Mouse (Mus musculus): Measurements from ENCODE around the gene Slitrk5.
"Not testable (repeated sequence)": the region's sequence is repeated elsewhere in the genome, so short reads cannot be mapped to it uniquely, and the experiment has no call there.

Slitrk5 gene

GRCm38 (mm10) chr14:111674664-111675147 lies at the start of gene Slitrk5:
Slitrk5 (plus strand) TSS chr14:111675097.
- DNase-seq (ENCODE audit: low spot score), result peak; percentile 34

- no peak for DNase-seq (ENCODE audit: low spot score)
Observed at GRCm38 (mm10) chr14:111672942-111673341, 2.0 kb upstream of the Slitrk5 start.

DNA sequence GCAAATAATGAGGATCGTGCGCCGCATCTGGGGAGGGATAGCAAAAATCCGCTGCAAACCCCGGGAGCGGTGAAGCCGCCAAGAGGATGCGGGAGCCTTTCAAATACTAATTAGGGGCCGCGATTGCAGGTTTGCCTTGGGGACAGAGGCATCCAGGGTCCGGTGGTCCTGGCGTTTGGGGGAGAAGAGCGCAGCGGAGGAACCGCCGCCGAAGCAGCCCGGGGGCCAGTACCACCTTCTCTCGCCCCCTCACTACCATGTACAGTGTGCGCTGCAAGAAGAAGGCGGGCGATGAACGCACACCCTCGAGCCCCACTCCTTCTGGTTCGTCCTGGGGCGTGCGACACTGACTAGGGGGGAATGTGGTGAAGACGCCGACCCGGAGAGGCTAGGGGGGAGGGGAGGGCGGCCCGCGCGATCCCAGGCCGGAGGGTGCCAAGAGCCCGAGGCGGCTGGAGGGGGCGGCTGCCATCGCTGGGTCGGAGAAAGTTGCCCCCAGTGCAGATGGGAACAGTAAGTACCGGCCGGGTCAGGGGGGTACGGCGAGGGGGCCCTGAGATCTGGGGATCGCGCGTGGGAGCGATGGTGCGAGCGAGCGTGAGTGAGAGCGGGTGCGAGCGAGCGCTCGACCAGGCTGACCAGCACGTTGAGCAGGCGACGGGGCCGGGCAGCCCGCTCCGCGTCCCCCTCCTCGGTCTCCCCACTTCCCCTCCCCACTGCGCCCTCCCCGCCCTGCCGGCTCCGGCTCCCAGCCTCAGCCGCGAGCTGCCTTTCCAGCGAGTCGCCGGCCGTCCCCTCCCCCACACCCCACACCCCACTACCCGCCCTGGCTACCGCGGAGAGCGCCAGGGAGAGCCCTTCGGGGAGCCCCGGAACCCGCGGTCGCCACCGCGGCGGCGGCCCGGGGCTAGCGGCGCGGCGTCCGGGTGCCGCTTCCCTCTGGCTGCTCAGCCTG lies 591 bp downstream of the Slitrk5 start:
- no peak for DNase-seq (ENCODE audit: low spot score)

DNA sequence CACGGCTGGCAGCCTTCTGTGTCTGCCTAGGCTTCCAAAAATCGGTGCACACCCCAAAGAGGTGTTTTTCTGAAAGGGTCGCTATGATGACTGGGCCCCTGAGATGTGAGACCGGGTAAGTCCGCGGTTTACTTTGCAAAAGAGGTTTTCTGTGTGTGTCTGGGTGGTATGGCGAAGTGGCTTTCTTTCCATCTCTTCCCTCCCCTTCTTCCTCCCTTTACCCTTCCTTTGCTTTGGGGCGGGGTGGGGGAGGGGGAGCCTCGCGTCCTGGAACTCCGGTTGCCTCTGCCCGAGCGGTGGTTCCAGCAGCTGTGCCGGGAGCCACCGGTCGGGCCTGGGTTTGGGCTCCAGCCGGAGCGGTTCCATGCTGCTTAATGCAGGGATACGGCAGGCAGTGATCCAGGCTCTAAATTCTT lies 1.3 kb downstream of the Slitrk5 start:
- no peak for DNase-seq (ENCODE audit: low spot score)

DNA sequence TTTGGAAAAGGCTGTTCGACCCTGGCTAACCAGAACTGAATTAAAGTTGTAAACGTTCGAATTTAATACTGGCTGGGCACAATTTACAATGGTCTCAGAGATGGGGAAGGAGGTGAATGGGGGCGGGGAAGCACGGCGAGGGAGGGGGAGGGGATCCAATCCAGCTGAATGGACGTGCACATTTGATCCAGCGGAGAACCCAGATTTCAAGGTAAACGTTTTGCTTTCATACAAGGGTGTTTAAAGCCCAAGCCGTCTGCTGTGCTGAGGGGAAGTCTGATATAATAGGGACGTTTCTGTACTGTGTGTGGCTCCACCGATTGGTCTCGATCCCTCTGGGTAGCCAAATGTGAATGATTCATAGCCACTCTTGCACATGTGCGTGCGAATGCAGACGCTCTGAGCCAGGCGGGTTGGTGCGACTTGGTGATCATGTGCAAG lies 2.0 kb downstream of the Slitrk5 start:
- DNase-seq (ENCODE audit: low spot score), result no peak

- no peak for DNase-seq (ENCODE audit: low spot score)
Observed at GRCm38 (mm10) chr14:111677361-111678070, 2.6 kb downstream of the Slitrk5 start.

GRCm38 (mm10) chr14:111680271-111680670 lies 5.4 kb downstream of the Slitrk5 start:
- no peak for DNase-seq (ENCODE audit: low spot score)

DNA sequence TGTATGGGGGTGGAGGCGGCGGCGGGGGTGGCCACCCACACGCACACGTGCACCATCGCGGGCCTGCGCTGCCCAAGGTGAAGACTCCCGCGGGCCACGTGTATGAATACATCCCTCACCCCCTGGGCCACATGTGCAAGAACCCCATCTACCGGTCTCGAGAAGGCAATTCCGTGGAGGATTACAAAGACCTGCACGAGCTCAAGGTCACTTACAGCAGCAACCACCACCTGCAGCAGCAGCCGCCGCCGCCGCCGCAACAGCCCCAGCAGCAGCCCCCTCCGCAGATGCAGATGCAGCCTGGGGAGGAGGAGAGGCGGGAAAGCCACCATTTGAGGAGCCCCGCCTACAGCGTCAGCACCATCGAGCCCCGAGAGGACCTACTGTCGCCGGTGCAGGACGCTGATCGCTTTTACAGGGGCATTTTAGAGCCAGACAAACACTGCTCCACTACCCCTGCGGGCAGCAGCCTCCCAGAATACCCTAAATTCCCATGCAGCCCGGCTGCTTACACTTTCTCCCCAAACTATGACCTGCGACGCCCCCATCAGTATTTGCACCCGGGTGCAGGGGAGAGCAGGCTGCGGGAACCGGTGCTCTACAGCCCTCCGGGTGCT lies 6.3 kb downstream of the Slitrk5 start:
- no peak for DNase-seq (ENCODE audit: low spot score)

DNA sequence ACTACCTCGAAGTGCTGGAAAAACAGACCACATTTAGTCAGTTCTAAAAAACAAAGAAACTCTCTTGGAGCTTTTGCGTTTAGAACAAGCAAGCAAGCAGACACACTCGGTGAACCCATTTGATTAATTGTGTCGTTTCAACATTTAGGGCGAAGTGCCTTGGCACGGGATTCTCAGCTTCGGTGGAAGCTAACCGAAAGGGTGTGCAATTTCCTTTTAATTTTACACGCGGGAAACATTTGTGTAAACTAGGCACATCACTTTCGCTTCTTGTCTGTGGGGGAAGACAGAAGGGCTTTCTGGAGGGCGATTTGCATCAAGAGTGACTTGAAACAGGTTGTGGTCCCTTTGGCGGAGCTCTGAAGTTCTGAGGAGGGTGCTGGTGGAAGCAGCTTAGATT lies 6.9 kb downstream of the Slitrk5 start:
- no peak for DNase-seq (ENCODE audit: low spot score)

DNA sequence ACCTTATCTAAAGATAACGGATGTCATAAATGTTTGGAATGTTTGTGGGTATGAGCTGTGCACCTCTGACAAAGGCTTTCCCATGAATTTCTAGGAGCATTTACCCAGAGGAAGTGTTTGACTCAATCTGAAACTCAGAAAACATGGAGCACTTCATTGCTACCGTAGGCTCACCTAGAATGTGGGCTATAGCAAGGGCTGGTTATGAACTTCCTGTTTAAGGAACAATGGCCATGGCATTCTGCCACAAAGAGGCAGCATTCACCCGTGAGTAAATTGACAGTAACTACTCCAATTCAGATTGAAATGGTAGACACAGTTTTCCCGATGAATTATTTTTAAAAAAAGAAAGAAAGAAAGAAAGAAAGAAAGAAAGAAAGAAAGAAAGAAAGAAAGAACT lies 8.6 kb downstream of the Slitrk5 start:
- no peak for DNase-seq (ENCODE audit: low spot score)

DNA sequence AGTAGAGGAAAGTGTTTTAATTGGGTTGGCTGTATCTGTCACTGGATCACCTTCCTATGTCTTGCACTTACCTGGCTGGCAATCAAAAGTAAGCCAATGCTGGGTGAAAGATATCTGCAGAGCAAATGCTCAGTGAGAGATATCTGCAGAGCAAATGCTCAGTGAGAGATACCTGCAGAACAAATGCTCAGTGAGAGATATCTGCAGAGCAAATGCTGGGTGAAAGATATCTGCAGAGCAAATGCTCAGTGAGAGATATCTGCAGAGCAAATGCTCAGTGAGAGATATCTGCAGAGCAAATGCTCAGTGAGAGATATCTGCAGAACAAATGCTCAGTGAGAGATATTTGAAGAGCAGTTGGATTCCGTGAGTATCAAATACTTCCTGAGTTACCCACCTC lies 15.2 kb downstream of the Slitrk5 start:
- not testable (repeated sequence) for DNase-seq (ENCODE audit: low spot score)

DNA sequence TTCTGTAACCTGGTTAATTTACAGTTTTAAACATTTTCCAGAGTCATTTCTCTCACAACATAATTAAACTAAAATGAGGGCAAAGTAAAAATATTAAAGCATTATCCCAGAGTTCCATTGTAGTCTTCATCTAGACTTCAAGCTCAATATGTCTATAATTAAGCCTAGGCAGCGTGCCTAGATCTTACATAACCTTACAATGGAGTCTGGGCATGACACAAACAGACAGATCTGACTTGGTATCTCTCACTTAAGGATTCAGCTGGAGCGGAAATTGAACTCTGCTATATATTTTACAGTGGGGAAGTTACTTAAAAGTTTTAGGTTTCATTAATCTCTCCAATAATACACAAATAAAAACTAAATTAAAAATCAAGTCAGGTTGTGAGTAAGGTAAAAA lies 54.9 kb downstream of the Slitrk5 start:
- DNase-seq (ENCODE audit: low spot score), result no peak
